Mouse (Mus musculus): ENCODE measurements at regions not wholly inside any gene's neighbourhood (a gene's known extent, or its start where the extent isn't known, plus 50 kb on each side); places are given as distances from the start of the nearest gene placed in this dataset.

DNA sequence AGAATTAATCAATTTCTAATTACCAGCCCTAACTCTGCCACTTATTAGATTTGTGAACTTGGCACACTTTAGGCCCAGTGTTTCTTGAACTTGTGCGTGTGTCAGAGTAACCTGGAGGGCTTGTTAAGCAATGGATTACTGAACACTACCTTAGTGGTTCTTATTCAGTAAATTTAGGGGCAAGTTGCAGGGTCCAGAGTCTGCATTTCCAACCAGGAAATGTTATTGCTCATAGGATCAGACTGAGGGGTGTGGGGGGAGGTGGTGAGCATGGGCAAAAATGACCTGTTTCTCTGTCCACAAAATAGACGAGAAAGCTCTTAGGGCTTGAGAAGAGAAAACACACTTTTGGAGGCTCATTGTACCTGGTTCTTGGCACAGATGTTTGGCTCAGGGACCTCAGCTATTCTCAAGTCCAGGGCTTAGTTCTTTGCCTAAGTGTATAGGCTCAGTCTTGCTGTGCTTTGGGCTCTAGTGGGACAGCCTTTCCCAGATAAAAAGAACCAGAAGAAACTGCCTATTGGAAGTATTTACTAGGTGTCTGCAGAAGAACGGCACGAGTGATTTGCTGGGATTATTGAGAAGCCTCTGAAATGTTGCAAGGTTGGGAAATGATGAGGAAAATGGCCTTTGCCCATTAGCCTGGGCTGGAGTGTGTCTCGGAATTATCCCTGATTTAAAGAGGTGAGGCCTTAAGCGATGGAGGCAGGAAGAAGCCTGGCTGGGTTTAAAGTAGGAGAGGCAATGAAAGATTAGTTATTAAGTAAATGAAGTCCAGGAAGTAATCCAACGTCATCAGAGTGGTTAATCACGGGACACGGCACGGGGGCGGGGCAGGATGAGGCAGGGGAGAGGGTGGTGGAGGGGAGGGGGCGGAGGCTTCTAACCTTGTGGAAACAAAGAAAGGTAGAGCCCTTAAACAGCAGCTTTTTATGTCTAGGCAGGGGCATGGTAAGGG is 113.2 kb upstream of the Fggy start:
- Histone ChIP-seq H3K4me3 (replicated peaks) (no peak overlapping the region), H3K27ac (peak overlapping the region; percentile 31; the same call in 1 of the 2 replicates), H3K9ac (no peak overlapping the region), H3K4me1 (no peaks in the 10 kb centered on the region), H3K36me3 (no peaks in the 10 kb centered on the region), H3K4me2 (no peak overlapping the region), H3K27me3 (replicated peaks) (no peaks in the 10 kb centered on the region), H3K9me3 (no peaks in the 10 kb centered on the region)
- WGBS: 39% methylated on average over 12 of the region's 12 CpGs
- peak; percentile 43; the same call in 1 of the 2 replicates for ATAC-seq (ENCODE audit: insufficient read depth, low FRiP score, low read depth)

DNA sequence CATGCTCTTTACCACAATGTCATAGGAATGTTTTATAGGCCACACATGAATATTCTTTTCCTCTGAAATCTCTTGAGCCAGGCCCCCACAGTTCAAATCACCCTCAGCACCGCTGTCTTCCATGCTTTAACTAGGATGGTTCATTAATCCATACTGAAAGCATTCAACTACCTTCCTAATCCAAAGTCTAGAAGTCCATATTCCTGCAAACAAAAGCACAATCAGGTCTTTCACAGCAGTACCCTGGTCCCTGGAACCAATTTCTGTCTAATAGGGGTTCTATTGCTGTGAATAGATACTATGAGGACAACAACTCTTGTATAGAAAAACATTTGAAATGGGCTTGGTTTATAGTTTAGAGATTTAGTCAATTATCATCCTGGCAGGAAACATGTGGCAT is 107.0 kb upstream of the Fggy start:
- Histone ChIP-seq H3K9ac (no peak overlapping the region), H3K4me3 (replicated peaks) (no peak overlapping the region), H3K9me3 (no peaks in the 10 kb centered on the region), H3K27me3 (replicated peaks) (no peaks in the 10 kb centered on the region), H3K27ac (no peak overlapping the region), H3K4me2 (no peak overlapping the region), H3K4me1 (no peaks in the 10 kb centered on the region), H3K36me3 (no peaks in the 10 kb centered on the region)
- no peak for ATAC-seq (ENCODE audit: insufficient read depth, low FRiP score, low read depth)
- WGBS: 76% methylated on average over 1 of the region's 1 CpGs

DNA sequence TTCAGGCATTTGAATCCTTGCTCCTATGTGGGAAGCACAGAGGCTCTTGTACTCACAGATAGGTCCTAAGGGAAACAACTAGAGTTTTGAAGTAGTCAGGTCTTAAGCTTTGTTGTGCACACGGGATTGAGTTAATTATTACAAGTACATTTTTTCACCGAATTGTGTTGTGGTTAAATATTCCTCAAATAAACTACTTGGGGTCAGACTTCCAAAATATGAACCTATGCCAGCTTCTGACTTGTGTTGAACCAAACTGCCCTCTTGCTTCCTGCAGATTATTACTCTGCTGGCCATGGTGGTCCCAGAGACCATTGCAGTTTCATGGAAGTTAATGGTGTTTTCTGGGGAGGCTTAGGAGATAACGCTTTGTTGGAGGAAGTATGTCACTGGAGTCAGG is 105.5 kb upstream of the Fggy start:
- Histone ChIP-seq H3K4me2 (no peak overlapping the region), H3K9me3 (no peaks in the 10 kb centered on the region), H3K27me3 (replicated peaks) (no peaks in the 10 kb centered on the region), H3K36me3 (no peaks in the 10 kb centered on the region), H3K4me1 (no peaks in the 10 kb centered on the region), H3K27ac (no peak overlapping the region), H3K9ac (no peak overlapping the region), H3K4me3 (replicated peaks) (no peak overlapping the region)
- ATAC-seq (ENCODE audit: insufficient read depth, low FRiP score, low read depth): no peak
- WGBS: 65% methylated on average over 3 of the region's 3 CpGs

DNA sequence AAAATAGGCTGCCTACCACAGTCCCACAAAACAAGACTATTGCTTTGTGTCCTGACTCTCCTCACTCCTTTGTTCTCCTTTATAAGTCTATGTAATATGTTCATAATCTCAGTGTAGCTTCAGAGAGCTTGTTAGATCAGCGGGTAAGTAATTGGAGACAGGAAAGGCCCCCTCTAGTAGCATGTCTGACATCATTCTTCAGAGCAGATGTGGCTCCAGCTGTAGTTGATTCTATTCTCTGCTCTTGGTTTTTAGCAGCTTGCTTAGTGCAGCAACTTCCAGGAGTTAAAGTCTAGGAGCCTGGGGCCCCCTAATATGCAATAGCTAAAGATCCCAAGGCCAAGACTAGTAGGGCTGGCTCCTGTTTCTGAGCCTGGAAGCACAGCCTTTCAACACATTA is 101.0 kb upstream of the Fggy start:
- no peaks in the 10 kb centered on the region for H3K4me1 ChIP-seq
- 50% methylated on average over 1 of the region's 1 CpGs for WGBS
- H3K4me2 ChIP-seq: no peak overlapping the region
- H3K36me3 ChIP-seq: no peaks in the 10 kb centered on the region
- no peak overlapping the region; the same call in 1 of the 2 replicates for H3K27ac ChIP-seq
- H3K4me3 ChIP-seq (replicated peaks): no peak overlapping the region
- H3K27me3 ChIP-seq (replicated peaks): no peaks in the 10 kb centered on the region
- no peak for ATAC-seq (ENCODE audit: insufficient read depth, low FRiP score, low read depth)
- no peaks in the 10 kb centered on the region for H3K9me3 ChIP-seq
- no peak overlapping the region for H3K9ac ChIP-seq

DNA sequence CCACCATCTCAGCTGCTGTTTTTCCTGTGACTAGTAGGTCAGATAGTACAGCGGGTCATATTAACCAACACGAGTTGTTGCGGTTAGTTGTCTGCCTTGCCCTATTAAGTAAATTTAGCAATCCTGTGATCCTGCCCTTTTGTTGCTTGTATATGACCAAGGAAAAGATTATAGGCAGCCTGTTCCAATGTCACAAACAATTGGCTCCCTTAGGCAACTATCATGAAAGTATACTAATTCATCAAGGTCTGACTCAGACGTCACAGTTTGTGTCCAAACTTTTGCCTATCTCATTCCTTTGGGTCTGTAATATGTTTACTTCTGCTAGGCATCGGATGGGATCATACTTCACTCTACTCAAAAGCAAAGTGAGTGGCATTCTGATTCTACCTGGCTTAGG is 100.4 kb upstream of the Fggy start:
- ATAC-seq (ENCODE audit: insufficient read depth, low FRiP score, low read depth): no peak
- 76% methylated on average over 5 of the region's 5 CpGs for WGBS
- no peak overlapping the region for H3K4me3 ChIP-seq (replicated peaks)
- no peak overlapping the region for H3K27ac ChIP-seq
- no peak overlapping the region for H3K9ac ChIP-seq
- no peaks in the 10 kb centered on the region for H3K9me3 ChIP-seq
- H3K4me2 ChIP-seq: no peak overlapping the region
- no peaks in the 10 kb centered on the region for H3K36me3 ChIP-seq
- H3K27me3 ChIP-seq (replicated peaks): no peaks in the 10 kb centered on the region
- H3K4me1 ChIP-seq: no peaks in the 10 kb centered on the region

DNA sequence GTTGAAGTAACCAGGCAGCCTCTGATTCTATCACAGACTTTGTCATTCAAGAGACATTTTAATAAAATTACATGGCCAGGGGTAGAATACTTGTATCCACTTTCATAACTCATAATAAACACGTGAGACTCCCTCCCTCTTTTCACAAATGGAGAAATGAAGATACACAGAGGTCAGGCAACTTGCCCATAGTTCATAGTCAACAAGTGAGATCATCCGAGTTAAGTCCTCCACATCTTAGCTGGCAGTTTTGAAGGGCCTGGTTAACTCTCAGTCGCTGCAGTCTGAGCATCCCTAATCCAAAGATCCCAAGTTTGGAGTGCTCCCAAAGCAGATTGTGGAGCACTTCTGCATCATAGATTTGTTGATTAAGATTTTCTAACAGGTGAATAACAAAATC is 94.8 kb upstream of the Fggy start:
- no peak overlapping the region for H3K4me3 ChIP-seq (replicated peaks)
- H3K27ac ChIP-seq: no peak overlapping the region
- no peak for ATAC-seq (ENCODE audit: insufficient read depth, low FRiP score, low read depth)
- WGBS: 72% methylated on average over 3 of the region's 3 CpGs
- no peaks in the 10 kb centered on the region for H3K27me3 ChIP-seq (replicated peaks)
- H3K4me2 ChIP-seq: no peak overlapping the region
- H3K9me3 ChIP-seq: no peaks in the 10 kb centered on the region
- no peaks in the 10 kb centered on the region for H3K36me3 ChIP-seq
- H3K9ac ChIP-seq: no peak overlapping the region
- no peaks in the 10 kb centered on the region for H3K4me1 ChIP-seq

DNA sequence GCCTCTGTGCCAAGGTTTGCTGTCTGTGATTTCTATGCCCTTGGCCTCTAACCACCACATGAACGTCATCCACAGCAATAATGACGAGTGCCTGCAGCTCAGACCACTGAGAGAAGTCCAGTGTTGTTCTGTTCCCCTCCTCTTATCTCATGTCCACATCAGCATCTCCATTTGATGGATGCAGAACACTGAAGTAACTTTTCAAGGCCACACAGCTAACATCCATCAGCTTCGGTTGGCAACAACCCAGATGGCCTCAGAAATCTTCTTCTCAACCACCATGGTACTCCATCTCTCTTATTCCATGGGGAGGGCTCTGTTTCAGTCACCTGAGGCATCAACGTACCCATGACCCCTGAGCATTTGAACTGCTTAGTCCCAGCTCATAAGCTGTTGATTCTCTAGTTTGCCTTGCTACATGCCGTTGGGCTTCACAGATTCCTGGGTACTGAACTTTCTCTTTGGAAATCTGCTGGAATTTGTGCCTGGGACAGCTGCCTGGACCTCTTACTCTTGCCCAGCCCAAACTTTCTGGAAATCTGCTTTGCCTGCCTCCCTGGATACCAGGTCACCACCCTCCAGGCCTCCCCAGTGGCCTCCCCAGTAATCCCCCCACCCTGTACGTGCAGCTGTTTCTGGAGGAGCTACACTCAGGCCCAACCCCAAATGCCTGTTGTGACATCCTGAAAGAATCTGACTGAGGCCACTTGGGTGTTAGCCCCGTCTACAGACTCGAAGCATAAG is 94.1 kb upstream of the Fggy start:
- H3K4me3 ChIP-seq (replicated peaks): no peak overlapping the region
- no peak overlapping the region for H3K27ac ChIP-seq
- no peak for ATAC-seq (ENCODE audit: insufficient read depth, low FRiP score, low read depth)
- H3K36me3 ChIP-seq: no peaks in the 10 kb centered on the region
- H3K4me2 ChIP-seq: no peak overlapping the region
- no peaks in the 10 kb centered on the region for H3K27me3 ChIP-seq (replicated peaks)
- no peak overlapping the region for H3K9ac ChIP-seq
- WGBS: 73% methylated on average over 8 of the region's 8 CpGs
- H3K4me1 ChIP-seq: no peaks in the 10 kb centered on the region
- no peaks in the 10 kb centered on the region for H3K9me3 ChIP-seq

DNA sequence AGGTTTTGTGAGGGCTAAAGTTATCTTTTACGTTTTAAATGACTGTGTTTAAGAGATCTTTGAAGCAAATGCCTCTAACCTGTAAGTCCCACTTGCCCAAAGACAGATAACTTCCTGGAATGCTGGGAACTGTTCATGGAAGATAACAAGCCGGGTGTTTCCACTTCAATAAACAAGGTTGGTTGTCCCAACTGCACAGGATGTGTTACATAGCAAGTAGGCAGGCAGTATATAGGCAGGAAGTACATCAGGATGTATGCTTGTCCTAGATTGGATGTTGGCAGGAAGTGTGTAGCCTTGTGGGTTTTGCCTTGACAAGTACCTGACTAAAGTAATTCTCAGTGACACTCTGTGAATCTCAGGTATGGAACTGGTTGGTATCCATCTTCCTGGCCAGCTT is 90.7 kb upstream of the Fggy start:
- H3K9me3 ChIP-seq: no peaks in the 10 kb centered on the region
- no peak for ATAC-seq (ENCODE audit: insufficient read depth, low FRiP score, low read depth)
- no peak overlapping the region for H3K9ac ChIP-seq
- H3K4me2 ChIP-seq: no peak overlapping the region
- no peak overlapping the region for H3K27ac ChIP-seq
- no peaks in the 10 kb centered on the region for H3K36me3 ChIP-seq
- 26% methylated on average over 2 of the region's 2 CpGs for WGBS
- no peaks in the 10 kb centered on the region for H3K27me3 ChIP-seq (replicated peaks)
- H3K4me3 ChIP-seq (replicated peaks): no peak overlapping the region
- no peaks in the 10 kb centered on the region for H3K4me1 ChIP-seq

DNA sequence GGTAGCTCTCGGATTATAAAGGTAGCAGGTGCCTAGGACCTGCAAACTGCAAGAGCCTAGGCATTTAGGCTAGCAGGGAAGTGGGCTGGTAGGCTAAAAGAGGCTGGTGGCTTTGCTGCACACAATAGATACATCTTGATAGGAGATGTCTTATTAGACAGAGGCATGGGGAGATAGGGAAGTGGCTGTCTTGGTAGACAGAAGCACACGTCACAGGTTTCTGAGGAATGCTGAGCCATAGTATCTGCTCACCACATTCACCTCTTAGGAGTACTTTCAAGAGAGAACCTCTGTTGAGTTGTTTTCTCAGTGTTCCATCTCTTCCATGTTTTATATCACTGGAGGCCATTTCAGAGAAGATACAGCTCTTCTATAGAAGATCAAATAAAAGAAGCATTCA is 89.8 kb upstream of the Fggy start:
- no peak overlapping the region for H3K4me2 ChIP-seq
- H3K9ac ChIP-seq: no peak overlapping the region
- H3K9me3 ChIP-seq: no peaks in the 10 kb centered on the region
- ATAC-seq (ENCODE audit: insufficient read depth, low FRiP score, low read depth): no peak
- H3K36me3 ChIP-seq: no peaks in the 10 kb centered on the region
- H3K27me3 ChIP-seq (replicated peaks): no peaks in the 10 kb centered on the region
- H3K4me3 ChIP-seq (replicated peaks): no peak overlapping the region
- H3K27ac ChIP-seq: no peak overlapping the region
- WGBS: 76% methylated on average over 2 of the region's 2 CpGs
- H3K4me1 ChIP-seq: no peaks in the 10 kb centered on the region

DNA sequence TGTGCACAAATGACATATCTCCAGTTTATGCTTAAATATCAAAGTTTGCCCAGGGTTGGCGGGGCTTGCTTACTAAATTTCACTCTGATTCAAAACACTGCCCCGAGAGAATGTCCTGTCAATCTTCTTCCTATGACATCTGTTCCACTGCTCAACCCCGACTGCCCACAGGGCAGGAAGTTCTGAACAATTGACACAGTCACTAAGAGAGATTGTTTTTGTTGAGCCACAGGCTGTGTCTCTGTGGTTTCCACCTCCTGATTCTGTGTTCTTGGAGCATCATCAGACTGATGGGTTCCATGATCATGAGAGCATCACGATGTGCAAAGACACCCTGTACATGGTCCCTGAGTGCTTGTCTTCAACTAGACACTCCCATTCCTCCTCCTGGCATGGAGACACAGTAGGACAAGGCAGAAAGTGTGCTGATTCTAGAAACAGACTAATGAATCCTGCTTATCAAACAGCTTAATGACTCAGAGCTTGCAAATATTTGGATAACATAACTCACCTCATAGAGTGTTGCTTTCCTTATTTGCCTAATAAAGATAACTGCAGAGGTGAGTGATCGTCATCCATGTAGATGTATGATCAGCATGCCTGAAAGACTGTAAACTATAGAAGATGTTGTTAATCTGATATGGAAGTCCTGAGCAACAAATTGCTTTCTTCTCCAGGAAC is 82.4 kb upstream of the Fggy start:
- Histone ChIP-seq H3K27me3 (replicated peaks) (no peaks in the 10 kb centered on the region), H3K9ac (no peak overlapping the region), H3K4me3 (replicated peaks) (no peak overlapping the region), H3K4me1 (no peaks in the 10 kb centered on the region), H3K9me3 (no peaks in the 10 kb centered on the region), H3K27ac (no peak overlapping the region), H3K4me2 (no peak overlapping the region), H3K36me3 (no peaks in the 10 kb centered on the region)
- no peak for ATAC-seq (ENCODE audit: insufficient read depth, low FRiP score, low read depth)
- 63% methylated on average over 5 of the region's 5 CpGs for WGBS

DNA sequence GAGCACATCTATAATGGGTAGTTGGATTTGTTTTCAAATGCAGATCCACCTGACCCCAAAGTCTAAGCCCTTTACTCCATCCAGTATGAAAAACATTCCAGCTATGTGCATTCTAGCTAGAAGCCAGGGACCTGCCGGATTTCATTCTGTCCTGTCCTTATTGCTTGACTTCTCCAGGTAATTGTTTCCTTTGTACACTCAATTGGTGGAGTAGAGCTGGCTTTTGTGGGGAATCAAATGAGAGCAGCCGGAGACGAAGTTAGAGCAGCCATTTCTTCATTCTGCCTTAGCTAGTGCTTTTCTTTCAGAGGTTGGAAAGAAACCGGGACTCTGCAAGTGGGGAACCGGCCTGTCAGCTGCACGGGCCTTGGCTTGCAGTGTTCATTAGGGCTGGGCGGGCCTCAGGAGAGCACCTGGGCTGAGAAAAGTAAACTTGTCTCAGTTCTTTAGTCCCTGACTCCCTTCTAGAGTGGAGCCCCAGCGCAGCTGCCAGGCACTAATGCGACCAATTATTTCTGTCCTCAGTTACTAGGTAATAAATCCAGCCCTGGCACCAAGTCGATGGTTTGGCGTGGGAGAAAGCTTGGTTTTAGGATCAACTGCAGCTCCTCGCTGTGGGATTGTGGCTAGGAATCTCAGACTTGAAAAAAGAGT is 81.1 kb upstream of the Fggy start:
- H3K9ac ChIP-seq: no peak overlapping the region
- peak; percentile 68; the same call in 1 of the 2 replicates for ATAC-seq (ENCODE audit: insufficient read depth, low FRiP score, low read depth)

More for the DNA sequence above, 81.1 kb upstream of the Fggy start:
- Histone ChIP-seq H3K27me3 (replicated peaks) (no peaks in the 10 kb centered on the region), H3K36me3 (no peaks in the 10 kb centered on the region), H3K4me1 (no peaks in the 10 kb centered on the region), H3K27ac (peak overlapping the region; percentile 17; the same call in 1 of the 2 replicates), H3K9me3 (no peaks in the 10 kb centered on the region), H3K4me3 (replicated peaks) (no peak overlapping the region), H3K4me2 (no peak overlapping the region)
- 41% methylated on average over 12 of the region's 12 CpGs for WGBS

Measured in stomach, embryonic 15.5 days (tissue).